Mouse (Mus musculus) left cerebral cortex, postnatal 25 days (tissue): ENCODE results near the gene Thsd4. TPM values are rescaled to one million over a fixed set of nuclear protein-coding genes. Genes with fewer than 3 reads are reported as not detected.

Source experiments
- DNase-seq, 2 experiments: peaks; one replicate each; pipeline ENCODE4 v3.0.0; 2022; ENCODE audit warnings: low spot score in 2 of 2, mixed read lengths in 1 of 2
- intact Hi-C: fragments of 180-260 bp; cut with DNase I; formaldehyde crosslinking; loops from one replicate; pipeline ENCODE4 v1.15.1; 2025
- total RNA-seq, 2 experiments: library from RNA; stranded (reverse); gene quantifications; 2 replicates each; pipeline ENCODE4 v1.2.3; 2021

Thsd4 gene
- total RNA-seq, 2 experiments from 2014 or later, result 4.7 to 6.2 TPM

GRCm38 (mm10) chr9:60460010-60460982 lies 61.5 kb downstream of the Thsd4 start:
- intact Hi-C loops, result no loop called here
- DNase-seq, result peak in 1 of 2 experiments; percentile 33

GRCm38 (mm10) chr9:60458468-60458962 lies 63.3 kb downstream of the Thsd4 start:
- peak; percentile 19 to 36 for DNase-seq
- intact Hi-C loops, result no loop called here

DNA sequence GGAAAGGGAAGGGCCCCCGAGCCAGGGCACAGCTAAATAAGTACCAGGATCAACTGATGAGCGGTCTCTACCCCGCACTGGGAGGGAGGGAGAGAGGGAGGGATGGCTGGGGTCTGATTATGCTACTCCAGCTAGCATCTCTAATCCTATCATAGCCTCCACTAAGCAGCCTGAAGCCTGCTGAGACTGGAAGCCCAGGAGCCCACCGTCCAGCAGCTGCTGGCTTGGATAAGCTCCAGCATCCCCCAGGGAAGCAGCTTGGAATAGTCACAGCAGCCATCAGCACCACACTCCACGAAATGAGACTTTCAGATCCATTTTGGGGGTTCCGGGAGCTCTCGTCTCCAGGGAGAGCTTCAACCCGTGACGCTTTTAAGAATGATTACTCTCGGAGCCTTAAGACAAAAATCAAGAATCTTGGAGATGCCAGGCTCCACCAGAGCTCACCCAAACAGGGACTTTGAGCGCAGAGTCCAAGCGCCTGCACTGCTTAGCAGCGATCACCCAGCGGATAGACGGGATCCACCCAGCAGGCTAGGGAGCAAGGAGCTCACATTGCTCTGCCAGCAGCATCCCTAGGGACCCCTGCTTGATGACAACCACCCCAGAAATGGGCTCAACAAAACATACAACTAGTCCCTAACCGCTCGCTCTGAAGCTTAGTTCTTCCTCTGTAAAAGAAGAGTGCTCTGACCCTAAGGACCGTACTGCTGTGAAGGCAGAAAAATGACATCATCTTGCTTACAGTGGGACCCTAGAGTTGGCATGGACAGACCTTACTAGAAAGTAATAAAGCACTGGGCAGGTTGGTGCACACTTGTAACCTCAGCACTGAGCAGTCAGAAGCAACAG lies 64.3 kb downstream of the Thsd4 start:
- peak; percentile 36 to 48 for DNase-seq
- intact Hi-C loops, result no loop called here

- peak; percentile 49 to 66 for DNase-seq
- intact Hi-C loops, result no loop called here
Measured at GRCm38 (mm10) chr9:60456651-60457050, 65.2 kb downstream of the Thsd4 start.

GRCm38 (mm10) chr9:60454406-60455076 lies 67.3 kb downstream of the Thsd4 start:
- intact Hi-C loops, result no loop called here
- DNase-seq, result no peak

DNA sequence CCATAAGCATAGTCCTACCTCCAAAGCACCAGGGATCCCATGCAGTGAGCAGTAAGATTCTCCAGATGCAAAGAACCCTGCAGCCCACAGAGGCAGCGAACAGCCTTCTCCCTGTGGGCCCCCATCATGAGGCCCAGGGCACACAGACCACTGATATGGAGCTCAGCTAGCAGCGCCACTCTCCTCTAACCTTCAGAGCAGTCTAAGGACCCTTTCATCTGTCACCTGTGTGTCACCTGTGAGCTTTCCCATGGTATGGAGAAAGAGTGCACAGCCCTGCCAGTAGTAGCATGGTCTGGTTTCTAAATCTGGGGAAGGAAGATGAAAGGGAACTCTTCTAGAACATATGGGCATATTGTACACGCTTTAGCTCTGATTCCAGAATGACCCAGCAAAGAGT lies 72.3 kb downstream of the Thsd4 start:
- no peak for DNase-seq
- intact Hi-C loops, result no loop called here

GRCm38 (mm10) chr9:60445821-60446220 lies 76.0 kb downstream of the Thsd4 start:
- intact Hi-C loops, result no loop called here
- no peak for DNase-seq

GRCm38 (mm10) chr9:60441274-60441902 lies 80.5 kb downstream of the Thsd4 start:
- DNase-seq, result no peak
- intact Hi-C loops, result no loop called here

DNA sequence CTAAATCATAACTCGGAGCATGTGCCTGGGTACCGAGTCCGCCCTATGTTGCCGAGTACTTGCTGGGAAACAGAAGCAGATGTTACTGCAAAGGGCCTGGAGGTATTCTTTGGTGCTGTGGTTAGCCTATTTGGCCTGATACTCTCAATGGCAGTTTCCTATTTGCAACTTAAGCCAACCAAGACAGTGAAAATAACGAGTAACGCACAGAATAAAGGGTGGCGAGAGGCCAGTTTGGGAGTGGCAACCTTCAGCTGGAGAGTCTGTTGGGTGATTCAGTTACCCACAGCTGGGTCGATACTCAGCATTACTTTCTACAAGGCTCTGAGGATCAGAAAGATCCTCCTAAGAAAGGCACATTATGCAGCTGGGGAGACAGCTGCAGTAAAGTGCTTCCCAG lies 81.3 kb downstream of the Thsd4 start:
- intact Hi-C loops, result no loop called here
- DNase-seq, result no peak

- intact Hi-C loops, result no loop called here
- DNase-seq, result no peak
Measured at GRCm38 (mm10) chr9:60436246-60436645, 85.6 kb downstream of the Thsd4 start.

DNA sequence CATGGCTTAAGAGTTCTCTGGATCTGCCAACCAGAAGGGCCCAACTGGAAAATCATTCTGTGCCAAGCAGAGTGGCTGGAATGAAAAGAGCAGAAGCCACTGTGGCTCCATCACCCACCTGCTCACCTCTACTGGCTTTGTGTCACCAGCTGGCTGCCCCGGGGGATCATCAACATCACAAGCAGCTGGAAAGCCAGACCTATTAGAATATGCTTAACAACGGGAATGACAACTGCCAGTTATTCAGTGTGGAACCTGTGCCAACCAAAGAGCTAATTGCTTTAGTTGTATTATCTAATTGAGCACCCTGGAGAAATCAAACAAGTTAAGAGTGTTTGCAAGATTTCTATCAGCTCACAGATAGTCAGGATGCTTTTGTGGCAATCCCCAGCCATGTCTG lies 87.8 kb downstream of the Thsd4 start:
- DNase-seq, result no peak
- intact Hi-C loops, result no loop called here

- intact Hi-C loops, result no loop called here
- no peak for DNase-seq
Measured at GRCm38 (mm10) chr9:60431924-60432323, 89.9 kb downstream of the Thsd4 start.

DNA sequence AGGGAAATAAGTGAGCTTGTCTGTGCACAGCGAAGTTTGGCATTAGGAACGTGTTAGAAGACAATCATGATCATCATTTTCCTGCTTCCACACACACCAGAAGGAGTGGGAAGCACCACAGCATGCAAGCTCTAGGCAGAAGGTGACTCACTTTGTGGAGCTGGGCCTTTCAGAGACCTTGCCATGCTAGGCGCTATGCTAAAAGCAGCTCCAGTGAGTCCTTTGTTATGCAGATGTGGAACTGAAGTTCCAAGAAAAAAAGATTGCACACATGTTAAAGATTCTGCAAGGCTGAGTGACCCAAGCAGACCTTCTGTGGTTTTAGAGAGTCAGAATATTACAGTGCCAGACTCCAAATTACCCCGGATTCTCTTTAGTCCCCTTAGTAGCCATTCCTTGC lies 91.8 kb downstream of the Thsd4 start:
- intact Hi-C loops, result no loop called here

DNA sequence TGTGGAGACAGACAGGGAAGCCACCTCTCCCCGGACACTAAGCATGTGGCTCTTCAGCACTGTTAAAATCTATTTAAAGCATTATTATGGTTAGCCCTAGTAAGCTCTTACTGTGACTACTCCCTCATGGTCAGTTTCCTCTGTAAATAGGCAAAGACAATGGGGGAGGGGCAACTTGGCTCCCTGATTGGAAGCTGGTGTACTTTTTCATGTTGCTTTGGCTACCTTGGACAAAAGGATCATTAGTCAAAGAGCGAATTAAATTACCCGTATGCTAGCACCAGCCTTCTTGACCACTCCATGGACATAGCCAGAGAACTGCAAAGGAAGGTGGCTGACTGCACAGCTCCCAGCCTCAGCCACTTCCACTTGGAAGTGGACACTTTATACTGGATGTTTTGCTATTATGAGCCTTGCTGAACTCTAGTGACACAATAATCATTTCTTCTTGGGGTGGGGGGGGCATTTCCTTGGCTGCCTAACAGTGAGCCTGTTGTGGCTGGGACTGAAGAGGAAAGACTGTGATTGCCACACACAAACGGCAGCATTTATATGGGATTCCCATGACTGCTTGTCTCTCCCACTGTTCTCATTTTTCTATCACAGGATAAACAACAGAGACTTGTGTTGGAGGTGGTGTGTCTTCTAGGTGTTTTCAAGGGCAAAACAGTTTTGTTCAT lies 107.6 kb downstream of the Thsd4 start:
- no peak for DNase-seq
- intact Hi-C loops, result no loop called here

More for the DNA sequence above, 91.8 kb downstream of the Thsd4 start:
- DNase-seq, result peak in 1 of 2 experiments; percentile 25

DNA sequence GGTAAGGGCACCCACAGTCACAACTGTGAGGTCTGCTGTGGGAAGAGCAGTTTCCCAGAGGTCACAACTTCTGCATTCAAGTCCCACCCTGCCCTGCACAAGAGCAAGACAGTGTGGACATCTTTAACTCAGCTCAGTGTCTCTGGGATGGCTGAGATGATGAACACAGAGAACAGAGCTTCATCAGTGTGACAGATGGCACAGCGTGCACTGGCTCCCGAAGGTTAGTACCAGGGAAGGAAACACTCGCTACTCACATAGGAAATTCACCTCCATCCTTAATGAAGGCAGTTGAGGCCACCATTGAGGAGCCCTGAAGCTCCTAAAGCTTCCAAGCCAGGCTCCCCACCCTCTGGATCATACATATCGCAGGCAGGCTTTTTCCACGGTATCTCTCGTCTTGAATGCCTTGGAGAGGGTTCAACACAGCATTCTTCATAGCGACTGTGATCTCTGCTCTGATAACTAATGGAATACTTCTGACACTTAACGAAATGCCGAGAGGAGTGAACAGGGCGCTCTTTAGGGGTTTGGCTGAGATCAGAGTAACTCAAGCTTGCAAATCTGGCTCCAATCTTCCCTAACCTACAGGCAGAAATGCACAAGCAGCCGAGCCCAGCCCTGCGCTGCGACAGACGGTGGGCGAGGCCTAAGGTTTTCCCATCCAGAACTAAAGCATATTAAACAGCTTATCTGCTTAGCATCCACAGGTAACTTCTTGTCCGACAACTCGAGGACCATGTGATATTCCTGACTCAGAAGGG lies 110.8 kb downstream of the Thsd4 start:
- intact Hi-C loops, result no loop called here
- DNase-seq, result no peak

- no peak for DNase-seq
- intact Hi-C loops, result no loop called here
Measured at GRCm38 (mm10) chr9:60407374-60407773, 114.5 kb downstream of the Thsd4 start.

DNA sequence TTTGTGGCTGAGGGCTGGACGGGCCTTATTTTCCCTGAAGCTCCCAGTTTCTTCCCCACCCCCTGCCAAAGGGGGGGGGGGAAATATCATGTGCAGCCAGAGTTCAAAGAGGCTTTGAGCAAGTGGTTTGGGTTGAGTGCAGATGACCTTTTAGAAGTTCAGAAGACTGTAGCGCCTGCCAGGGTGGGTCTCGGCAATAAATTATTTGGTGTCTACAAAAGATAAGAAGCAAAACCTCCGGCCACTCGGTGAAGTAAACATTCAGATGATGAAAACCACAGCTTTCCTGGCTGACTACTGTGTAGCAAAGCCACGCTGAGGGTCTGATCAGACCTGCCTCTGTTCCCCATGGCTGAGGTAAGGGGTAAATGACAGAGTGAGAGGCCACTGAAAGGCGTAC lies 116.1 kb downstream of the Thsd4 start:
- no peak for DNase-seq
- intact Hi-C loops, result no loop called here

- intact Hi-C loops, result no loop called here
- no peak for DNase-seq
Measured at GRCm38 (mm10) chr9:60402681-60403080, 119.2 kb downstream of the Thsd4 start.
